9 mouse cellular contexts compared by ENCODE assay signal in genomic region chr2:152412526-152413157, GRCm38 (mm10). TPM values are rescaled to one million over a fixed set of nuclear protein-coding genes. Genes with fewer than 3 reads are reported as not detected.
DNase-seq lines count a peak whose midpoint lies in the region; ATAC-seq and TF ChIP-seq lines count a peak whose summit lies in the region.
"Had no signal": no experiment of that assay in that cellular context is flagged by ENCODE, and none has a peak within 500 bp of the region (broad histone marks: within the 10 kb centered on the region; RNA-seq: fewer than 3 reads in every experiment).

No protein-coding gene starts in this region.

- peak overlapping the region; percentile 87 for H3K4me2 ChIP-seq in forebrain, embryonic 12.5 days
- peak overlapping the region; percentile 93 for H3K4me2 ChIP-seq in limb, embryonic 13.5 days (replicated peaks)
- H3K4me2 ChIP-seq in stomach, embryonic 16.5 days (ENCODE audit: low read depth, low read length): peak overlapping the region; percentile 87

- no peak overlapping the region for H3K27ac ChIP-seq in left cerebral cortex, adult 2 months
- peak overlapping the region; percentile 96 for H3K27ac ChIP-seq in forebrain, embryonic 12.5 days
- peak overlapping the region; percentile 96 for H3K27ac ChIP-seq in limb, embryonic 13.5 days
- H3K27ac ChIP-seq in stomach, embryonic 16.5 days (ENCODE audit: low read length): peak overlapping the region; percentile 99

- peak overlapping the region; percentile 98 for H3K9ac ChIP-seq in forebrain, embryonic 12.5 days
- H3K9ac ChIP-seq in limb, embryonic 13.5 days: peak overlapping the region; percentile 98
- H3K9ac ChIP-seq in stomach, embryonic 16.5 days (ENCODE audit: low read length): peak overlapping the region; percentile 98

- peaks cover 41% of the 10 kb centered on the region for H3K4me1 ChIP-seq in forebrain, embryonic 12.5 days
- H3K4me1 ChIP-seq in limb, embryonic 13.5 days: peaks cover 47% of the 10 kb centered on the region
- peaks cover 32% of the 10 kb centered on the region for H3K4me1 ChIP-seq in stomach, embryonic 16.5 days (ENCODE audit: control insufficient read depth, insufficient read depth, low read length)

- no peaks in the 10 kb centered on the region; the same call in 1 of the 2 replicates for H3K36me3 ChIP-seq in forebrain, embryonic 12.5 days (replicated peaks)
- peaks cover 4% of the 10 kb centered on the region; the same call in 1 of the 2 replicates for H3K36me3 ChIP-seq in limb, embryonic 13.5 days
- H3K36me3 ChIP-seq in stomach, embryonic 16.5 days (ENCODE audit: control insufficient read depth, insufficient read depth, low read length): 0 out of 2 replicates have a peak, but pooled peaks cover 4% of the 10 kb centered on the region

- intact Hi-C loops in left cerebral cortex, adult 2 months (cut with DNase I): no loop called here

- H3K27me3 ChIP-seq in forebrain, embryonic 12.5 days: no peaks in the 10 kb centered on the region
- H3K27me3 ChIP-seq in limb, embryonic 13.5 days: no peaks in the 10 kb centered on the region
- H3K27me3 ChIP-seq in stomach, embryonic 16.5 days (ENCODE audit: control insufficient read depth, insufficient read depth, low read length): no peaks in the 10 kb centered on the region

- no peak for ATAC-seq in forebrain, embryonic 12.5 days (ENCODE audit: low FRiP score)
- ATAC-seq in limb, embryonic 13.5 days (ENCODE audit: low FRiP score, low read depth): no peak
- no peak for ATAC-seq in stomach, embryonic 16.5 days (ENCODE audit: insufficient read depth, low FRiP score)

- H3K9me3 ChIP-seq in forebrain, embryonic 12.5 days: 0 out of 2 replicates have a peak, but pooled peaks cover 4% of the 10 kb centered on the region
- H3K9me3 ChIP-seq in limb, embryonic 13.5 days: peaks cover 7% of the 10 kb centered on the region; the same call in 1 of the 2 replicates
- peaks cover 6% of the 10 kb centered on the region; the same call in 1 of the 2 replicates for H3K9me3 ChIP-seq in stomach, embryonic 16.5 days (replicated peaks; ENCODE audit: control insufficient read depth, low read length)

- no peak for DNase-seq in left cerebral cortex, adult 2 months (ENCODE audit: extremely low spot score in 1 of 2, low spot score in 2 of 2)
- no peak for DNase-seq in left cerebral cortex, adult 9 months (ENCODE audit: low spot score in 2 of 2)
- DNase-seq in layer of hippocampus, adult 9-10 months (ENCODE audit: low spot score): no peak
- DNase-seq in spleen, postnatal 36 days (ENCODE audit: low spot score in 2 of 2): no peak
- DNase-seq: adrenal gland, adult 8-10 months; right cerebral cortex, postnatal 25 days had no signal

- H3K4me3 ChIP-seq in left cerebral cortex, adult 2 months: peak overlapping the region; percentile 71
- peak overlapping the region; percentile 95 for H3K4me3 ChIP-seq in forebrain, embryonic 12.5 days (replicated peaks)
- H3K4me3 ChIP-seq in limb, embryonic 13.5 days: peak overlapping the region; percentile 89
- peak overlapping the region; percentile 88 for H3K4me3 ChIP-seq in stomach, embryonic 16.5 days (replicated peaks; ENCODE audit: low read length)

- TF ChIP-seq CTCF in left cerebral cortex, adult 2 months (IDR thresholded peaks at IDR 0.05): no peak

- WGBS in forebrain, embryonic 12.5 days: 2% methylated on average over 15 of the region's 15 CpGs
- 3% methylated on average over 15 of the region's 15 CpGs for WGBS in limb, embryonic 13.5 days
- WGBS in stomach, embryonic 16.5 days: 5% methylated on average over 15 of the region's 15 CpGs

RNA-seq across cellular contexts. Expression of gene Zcchc3, which starts 2.2 kb away (rescaled TPM):
- total RNA-seq in left cerebral cortex, adult 2 months (2021): 1 to 10 TPM; 8.5 to 9.9 TPM
- 55.2 and 55.9 TPM in 2 replicates for polyA plus RNA-seq in forebrain, embryonic 12.5 days (2016; fragmentation: Nextera tagmentation; extraction: Ambion mirVana)
- polyA plus RNA-seq in limb, embryonic 13.5 days (2015; fragmentation: Nextera tagmentation; extraction: Ambion mirVana): 45.5 and 48.6 TPM in 2 replicates
- 17.1 and 19.9 TPM in 2 replicates for polyA plus RNA-seq in stomach, embryonic 16.5 days (2015; fragmentation: Nextera tagmentation; extraction: Ambion mirVana)

RNA-seq across cellular contexts. Expression of gene 6820408C15Rik, which starts 2.7 kb away (rescaled TPM):
- 1 to 10 TPM; 2.4 to 3.0 TPM for total RNA-seq in left cerebral cortex, adult 2 months (2021)
- 1.2 and 1.7 TPM in 2 replicates for polyA plus RNA-seq in forebrain, embryonic 12.5 days (2016; fragmentation: Nextera tagmentation; extraction: Ambion mirVana)
- 0.18 and 0.19 TPM in 2 replicates for polyA plus RNA-seq in limb, embryonic 13.5 days (2015; fragmentation: Nextera tagmentation; extraction: Ambion mirVana)
- polyA plus RNA-seq in stomach, embryonic 16.5 days (2015; fragmentation: Nextera tagmentation; extraction: Ambion mirVana): 0.26 and 0.79 TPM in 2 replicates

RNA-seq across cellular contexts. Expression of gene Sox12, which starts 14.8 kb away (rescaled TPM):
- total RNA-seq in left cerebral cortex, adult 2 months (2021): 10 to 100 TPM; 12.8 to 15.7 TPM
- polyA plus RNA-seq in forebrain, embryonic 12.5 days (2016; fragmentation: Nextera tagmentation; extraction: Ambion mirVana): 16.3 and 19.3 TPM in 2 replicates
- 11.3 and 11.9 TPM in 2 replicates for polyA plus RNA-seq in limb, embryonic 13.5 days (2015; fragmentation: Nextera tagmentation; extraction: Ambion mirVana)
- polyA plus RNA-seq in stomach, embryonic 16.5 days (2015; fragmentation: Nextera tagmentation; extraction: Ambion mirVana): 4.5 and 5.2 TPM in 2 replicates

RNA-seq across cellular contexts. Expression of gene Nrsn2, which starts 36.2 kb away (rescaled TPM):
- 10 to 100 TPM; 74.6 to 90.8 TPM for total RNA-seq in left cerebral cortex, adult 2 months (2021)
- polyA plus RNA-seq in forebrain, embryonic 12.5 days (2016; fragmentation: Nextera tagmentation; extraction: Ambion mirVana): 11.1 and 12.4 TPM in 2 replicates
- polyA plus RNA-seq in limb, embryonic 13.5 days (2015; fragmentation: Nextera tagmentation; extraction: Ambion mirVana): 4.4 and 4.6 TPM in 2 replicates
- polyA plus RNA-seq in stomach, embryonic 16.5 days (2015; fragmentation: Nextera tagmentation; extraction: Ambion mirVana): 1.8 and 2.3 TPM in 2 replicates

RNA-seq across cellular contexts. Expression of gene Defb23, which starts 51.8 kb away (rescaled TPM):
- total RNA-seq in left cerebral cortex, adult 2 months (2021): not detected
- polyA plus RNA-seq in forebrain, embryonic 12.5 days (2016; fragmentation: Nextera tagmentation; extraction: Ambion mirVana): not detected in 2 replicates
- not detected in 2 replicates for polyA plus RNA-seq in limb, embryonic 13.5 days (2015; fragmentation: Nextera tagmentation; extraction: Ambion mirVana)
- polyA plus RNA-seq in stomach, embryonic 16.5 days (2015; fragmentation: Nextera tagmentation; extraction: Ambion mirVana): not detected in 2 replicates
- total RNA-seq: adrenal gland, adult 8-10 months had no signal
